Mouse (Mus musculus) embryo, embryonic 9.5 days (tissue): Measurements from ENCODE around the gene Gm3476.
"Not testable (repeated sequence)": the region's sequence is repeated elsewhere in the genome, so short reads cannot be mapped to it uniquely, and the experiment has no call there.

Experiments
- DNase-seq: peaks from one replicate; pipeline ENCODE4 v3.0.0-alpha.2; 2017; ENCODE audit errors: extremely low spot score

The Gm3476 gene

GRCm38 (mm10) chr14:6125707-6126106 lies at the start of gene Gm3476:
TSS of gene Gm3476 (minus strand) at chr14:6125807.
- not testable (repeated sequence) for DNase-seq

- not testable (repeated sequence) for DNase-seq
These were observed 37.9 kb upstream of the Gm3476 start for GRCm38 (mm10) chr14:6163538-6163937.

- not testable (repeated sequence) for DNase-seq
These were observed 35.5 kb upstream of the Gm3476 start for GRCm38 (mm10) chr14:6161085-6161484.

GRCm38 (mm10) chr14:6108272-6108925 lies 17.2 kb downstream of the Gm3476 start, which contains the start of gene Gm3468:
TSS of gene Gm3468 (minus strand) at chr14:6108665.
- peak; percentile 87 for DNase-seq

- peak; percentile 0 for DNase-seq
These were observed 18.1 kb downstream of the Gm3476 start for GRCm38 (mm10) chr14:6107500-6107899.

GRCm38 (mm10) chr14:6093842-6094241 lies 31.8 kb downstream of the Gm3476 start, which contains the start of gene Gm8206:
TSS of gene Gm8206 (minus strand) at chr14:6093942.
- not testable (repeated sequence) for DNase-seq

GRCm38 (mm10) chr14:6058167-6058566 lies 67.4 kb downstream of the Gm3476 start, which contains the start of gene Gm6337:
TSS of gene Gm6337 (minus strand) at chr14:6058267.
- not testable (repeated sequence) for DNase-seq
